Mouse (Mus musculus): Measurements from ENCODE around the gene Cebpg. TPM values are rescaled to one million over a fixed set of nuclear protein-coding genes. Genes with fewer than 3 reads are reported as not detected.

Gene Cebpg
- 49.9 and 55.8 TPM in 2 replicates for polyA plus RNA-seq (2016; fragmentation: Nextera tagmentation; extraction: Ambion mirVana)

GRCm38 (mm10) chr7:35056436-35056864, at the start of gene Cebpg:
TSS of gene Cebpg (minus strand) at chr7:35056573.
- Histone ChIP-seq H3K27ac (peak within 1 kb of the TSS; percentile 88), H3K4me1 (peaks cover 17% of the 10 kb centered on the region), H3K36me3 (no peaks in the 10 kb centered on the region), H3K9me3 (no peaks in the 10 kb centered on the region), H3K4me3 (peak within 1 kb of the TSS; percentile 98), H3K27me3 (no peaks in the 10 kb centered on the region), H3K9ac (peak within 1 kb of the TSS; percentile 98), H3K4me2 (replicated peaks) (peak within 1 kb of the TSS; percentile 89)
- under 1% methylated on average over 39 of the region's 53 CpGs for WGBS
- ATAC-seq (ENCODE audit: insufficient number of reproducible peaks, insufficient read depth, low FRiP score, low TSS enrichment) = peak; percentile 95

GRCm38 (mm10) chr7:35099528-35099927, 43.2 kb upstream of the Cebpg start:
- no peaks in the 10 kb centered on the region for H3K4me1 ChIP-seq
- WGBS = 86% methylated on average over 4 of the region's 4 CpGs
- H3K4me3 ChIP-seq = no peak overlapping the region
- no peak for ATAC-seq (ENCODE audit: insufficient number of reproducible peaks, insufficient read depth, low FRiP score, low TSS enrichment)
- H3K9me3 ChIP-seq = 0 out of 2 replicates have a peak, but pooled peaks cover 4% of the 10 kb centered on the region
- H3K27ac ChIP-seq = no peak overlapping the region
- no peak overlapping the region for H3K9ac ChIP-seq
- no peak overlapping the region for H3K4me2 ChIP-seq (replicated peaks)
- no peaks in the 10 kb centered on the region for H3K27me3 ChIP-seq
- H3K36me3 ChIP-seq = no peaks in the 10 kb centered on the region

GRCm38 (mm10) chr7:35098777-35099176, 42.4 kb upstream of the Cebpg start:
- no peak for ATAC-seq (ENCODE audit: insufficient number of reproducible peaks, insufficient read depth, low FRiP score, low TSS enrichment)
- Histone ChIP-seq H3K4me2 (replicated peaks) (no peak overlapping the region), H3K36me3 (no peaks in the 10 kb centered on the region), H3K9me3 (0 out of 2 replicates have a peak, but pooled peaks cover 4% of the 10 kb centered on the region), H3K4me3 (no peak overlapping the region), H3K27me3 (no peaks in the 10 kb centered on the region), H3K27ac (no peak overlapping the region), H3K4me1 (no peaks in the 10 kb centered on the region), H3K9ac (no peak overlapping the region)
- 75% methylated on average over 4 of the region's 4 CpGs for WGBS

GRCm38 (mm10) chr7:35094975-35095678, 38.8 kb upstream of the Cebpg start:
- ATAC-seq (ENCODE audit: insufficient number of reproducible peaks, insufficient read depth, low FRiP score, low TSS enrichment) = no peak
- no peaks in the 10 kb centered on the region for H3K9me3 ChIP-seq

DNA sequence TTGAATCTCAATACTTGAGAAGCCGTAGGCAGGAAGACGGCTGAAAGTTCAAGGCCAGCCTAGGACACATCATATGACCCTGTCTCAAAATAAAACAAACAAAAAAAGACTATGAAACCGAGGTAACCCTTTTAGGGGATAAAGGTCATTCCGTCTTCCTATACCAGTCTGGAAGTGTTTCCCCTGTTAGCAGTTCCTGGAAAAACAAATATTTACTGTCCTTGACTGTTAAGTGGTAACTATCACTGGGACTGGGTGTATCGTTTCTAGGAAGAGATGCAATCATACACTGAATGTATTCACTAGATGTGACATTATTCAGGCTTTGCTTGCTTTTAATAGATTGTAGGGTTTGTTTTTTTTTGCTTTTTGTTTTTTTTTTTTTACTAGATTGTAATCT, 34.2 kb upstream of the Cebpg start:
- Histone ChIP-seq H3K36me3 (no peaks in the 10 kb centered on the region), H3K27me3 (no peaks in the 10 kb centered on the region), H3K9me3 (no peaks in the 10 kb centered on the region), H3K4me3 (no peak overlapping the region), H3K4me2 (replicated peaks) (no peak overlapping the region), H3K9ac (no peak overlapping the region), H3K4me1 (peaks cover 17% of the 10 kb centered on the region), H3K27ac (no peak overlapping the region)
- no peak for ATAC-seq (ENCODE audit: insufficient number of reproducible peaks, insufficient read depth, low FRiP score, low TSS enrichment)
- WGBS = 75% methylated on average over 5 of the region's 5 CpGs

More at GRCm38 (mm10) chr7:35094975-35095678, 38.8 kb upstream of the Cebpg start:
- no peaks in the 10 kb centered on the region for H3K4me1 ChIP-seq
- H3K27ac ChIP-seq = no peak overlapping the region
- H3K4me3 ChIP-seq = no peak overlapping the region
- WGBS = 77% methylated on average over 9 of the region's 9 CpGs
- H3K9ac ChIP-seq = no peak overlapping the region
- H3K36me3 ChIP-seq = no peaks in the 10 kb centered on the region
- no peaks in the 10 kb centered on the region for H3K27me3 ChIP-seq
- no peak overlapping the region for H3K4me2 ChIP-seq (replicated peaks)

DNA sequence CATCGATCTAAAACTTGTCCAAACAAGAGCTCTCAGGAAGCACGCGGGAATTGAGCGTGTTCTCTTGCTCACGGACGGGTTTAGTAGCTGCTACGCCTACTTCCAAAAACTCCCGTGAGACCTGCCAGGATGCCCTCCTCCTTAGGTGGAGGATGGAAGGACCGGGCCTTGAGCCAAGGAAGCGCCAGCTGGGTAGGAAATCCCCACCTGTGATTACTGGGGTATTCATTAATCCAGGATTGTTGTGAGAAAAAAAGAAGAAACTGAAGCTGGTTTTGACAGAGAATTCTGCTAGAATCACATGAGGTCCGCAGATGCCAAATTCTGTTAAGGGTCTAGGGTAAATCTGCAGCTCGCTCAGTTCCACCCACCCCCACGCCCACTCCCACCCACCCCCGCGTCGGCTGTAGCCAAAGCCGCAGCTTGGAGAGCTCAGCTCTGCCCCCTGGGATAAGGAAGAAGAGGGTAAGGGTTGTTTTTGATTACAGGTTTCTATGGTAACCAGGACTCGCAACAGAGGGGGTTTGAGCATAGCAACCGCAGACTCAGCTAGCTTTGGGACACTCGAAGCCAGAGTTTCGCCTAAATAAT, 30.0 kb upstream of the Cebpg start:
- Histone ChIP-seq H3K4me3 (peak overlapping the region; percentile 21), H3K27ac (no peak overlapping the region; the same call in 1 of the 2 replicates), H3K9me3 (no peaks in the 10 kb centered on the region), H3K4me1 (peaks cover 23% of the 10 kb centered on the region), H3K27me3 (no peaks in the 10 kb centered on the region), H3K36me3 (no peaks in the 10 kb centered on the region), H3K4me2 (replicated peaks) (peak overlapping the region; percentile 50), H3K9ac (no peak overlapping the region)
- peak; percentile 23; the same call in 1 of the 2 replicates for ATAC-seq (ENCODE audit: insufficient number of reproducible peaks, insufficient read depth, low FRiP score, low TSS enrichment)
- 1% methylated on average over 21 of the region's 21 CpGs for WGBS

DNA sequence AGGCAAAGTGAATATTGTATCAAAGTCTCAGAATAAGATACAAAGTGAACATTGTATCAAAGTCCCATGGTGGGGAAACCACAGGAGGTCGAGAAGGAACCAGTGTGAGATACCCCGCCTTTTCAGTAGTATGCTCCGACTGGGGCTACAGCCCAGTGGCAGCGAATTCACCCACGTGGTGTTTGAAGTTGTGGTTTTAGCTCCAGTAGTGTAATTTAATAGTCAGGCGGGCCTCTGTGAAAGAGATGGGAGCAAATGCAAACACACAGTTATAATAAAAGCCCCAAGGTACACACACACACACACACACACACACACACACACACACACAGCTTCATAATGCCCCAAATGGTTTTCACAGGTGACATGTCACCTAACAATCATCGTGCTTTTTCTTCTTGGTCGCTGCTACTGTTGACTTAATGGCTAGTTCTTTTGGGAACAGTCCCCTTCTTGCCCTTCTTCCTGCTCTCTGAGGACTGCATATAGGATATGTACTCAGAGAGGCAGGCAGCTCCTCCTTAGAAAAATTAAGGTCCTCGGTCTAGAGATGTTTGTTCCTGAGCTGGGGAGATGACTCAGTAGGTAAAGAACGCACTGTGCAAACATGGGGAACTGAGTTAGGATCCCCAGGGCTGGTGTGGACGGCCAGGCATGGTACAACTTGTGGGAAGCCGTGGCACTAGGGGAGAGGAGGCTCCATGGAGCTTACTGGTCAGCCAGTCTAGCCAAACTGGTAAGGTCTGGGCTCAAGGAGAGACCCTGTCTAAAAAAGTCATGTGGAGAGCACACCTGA, 28.4 kb upstream of the Cebpg start:
- 58% methylated on average over 12 of the region's 12 CpGs for WGBS
- H3K27ac ChIP-seq = no peak overlapping the region
- H3K9ac ChIP-seq = no peak overlapping the region
- no peaks in the 10 kb centered on the region for H3K27me3 ChIP-seq
- H3K4me2 ChIP-seq (replicated peaks) = no peak overlapping the region
- H3K36me3 ChIP-seq = no peaks in the 10 kb centered on the region
- H3K4me1 ChIP-seq = peaks cover 32% of the 10 kb centered on the region
- ATAC-seq (ENCODE audit: insufficient number of reproducible peaks, insufficient read depth, low FRiP score, low TSS enrichment) = no peak
- H3K9me3 ChIP-seq = no peaks in the 10 kb centered on the region
- H3K4me3 ChIP-seq = no peak overlapping the region

- ATAC-seq (ENCODE audit: insufficient number of reproducible peaks, insufficient read depth, low FRiP score, low TSS enrichment) = no peak
- H3K36me3 ChIP-seq = no peaks in the 10 kb centered on the region
- no peak overlapping the region for H3K9ac ChIP-seq
- H3K4me1 ChIP-seq = peaks cover 25% of the 10 kb centered on the region
- peak overlapping the region; percentile 58 for H3K27ac ChIP-seq
- 78% methylated on average over 9 of the region's 9 CpGs for WGBS
- H3K4me3 ChIP-seq = no peak overlapping the region
- H3K27me3 ChIP-seq = 0 out of 2 replicates have a peak, but pooled peaks cover 3% of the 10 kb centered on the region
- H3K9me3 ChIP-seq = no peaks in the 10 kb centered on the region
- H3K4me2 ChIP-seq (replicated peaks) = peak overlapping the region; percentile 29
These were observed 25.2 kb upstream of the Cebpg start for GRCm38 (mm10) chr7:35081406-35082104.

GRCm38 (mm10) chr7:35080843-35081338, 24.5 kb upstream of the Cebpg start:
- Histone ChIP-seq H3K27me3 (0 out of 2 replicates have a peak, but pooled peaks cover 3% of the 10 kb centered on the region), H3K9ac (no peak overlapping the region; the same call in 1 of the 2 replicates), H3K4me2 (replicated peaks) (peak overlapping the region; percentile 29), H3K27ac (peak overlapping the region; percentile 58), H3K9me3 (no peaks in the 10 kb centered on the region), H3K4me1 (peaks cover 18% of the 10 kb centered on the region), H3K4me3 (no peak overlapping the region), H3K36me3 (no peaks in the 10 kb centered on the region)
- ATAC-seq (ENCODE audit: insufficient number of reproducible peaks, insufficient read depth, low FRiP score, low TSS enrichment) = no peak
- 21% methylated on average over 10 of the region's 10 CpGs for WGBS

DNA sequence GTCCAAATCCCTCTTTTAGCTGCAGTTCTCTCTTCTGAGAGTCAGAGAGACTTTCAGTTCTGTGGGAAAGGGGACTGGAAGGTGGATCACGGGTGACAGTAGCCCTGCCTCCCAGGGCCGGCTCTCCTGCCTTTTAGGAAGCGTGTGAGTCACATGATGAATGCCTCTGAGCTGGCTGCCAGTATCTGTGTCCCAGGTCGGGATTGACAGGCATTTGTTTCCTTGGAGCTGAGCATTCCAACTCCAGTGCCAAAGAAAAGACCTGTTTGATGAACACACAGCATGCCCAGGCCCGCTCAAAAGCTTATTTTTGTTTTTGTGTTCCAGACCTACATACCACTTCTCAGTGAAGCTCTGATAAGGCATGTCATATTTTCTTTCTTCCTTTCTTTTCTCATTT, 20.3 kb upstream of the Cebpg start:
- Histone ChIP-seq H3K4me3 (no peak overlapping the region), H3K9ac (no peak overlapping the region), H3K27ac (no peak overlapping the region), H3K4me2 (replicated peaks) (no peak overlapping the region), H3K27me3 (0 out of 2 replicates have a peak, but pooled peaks cover 3% of the 10 kb centered on the region), H3K9me3 (no peaks in the 10 kb centered on the region), H3K36me3 (no peaks in the 10 kb centered on the region), H3K4me1 (peaks cover 10% of the 10 kb centered on the region)
- WGBS = 48% methylated on average over 5 of the region's 5 CpGs
- no peak for ATAC-seq (ENCODE audit: insufficient number of reproducible peaks, insufficient read depth, low FRiP score, low TSS enrichment)

- no peaks in the 10 kb centered on the region for H3K4me1 ChIP-seq
- no peak overlapping the region for H3K4me3 ChIP-seq
- H3K27me3 ChIP-seq = no peaks in the 10 kb centered on the region
- H3K4me2 ChIP-seq (replicated peaks) = no peak overlapping the region
- H3K9ac ChIP-seq = no peak overlapping the region
- H3K27ac ChIP-seq = no peak overlapping the region
- no peak for ATAC-seq (ENCODE audit: insufficient number of reproducible peaks, insufficient read depth, low FRiP score, low TSS enrichment)
- H3K9me3 ChIP-seq = no peaks in the 10 kb centered on the region
- WGBS = 79% methylated on average over 8 of the region's 8 CpGs
- no peaks in the 10 kb centered on the region for H3K36me3 ChIP-seq
These were observed 10.4 kb upstream of the Cebpg start for GRCm38 (mm10) chr7:35066640-35067212.
